Mouse (Mus musculus) gastrocnemius, adult 8-10 months (tissue): Measurements from ENCODE around the gene Nat8l. TPM values are rescaled to one million over a fixed set of nuclear protein-coding genes. Genes with fewer than 3 reads are reported as not detected.
A peak's percentile ranks its signal among the peaks of the same experiment; 100 is the strongest.
"Not testable (repeated sequence)": the region's sequence is repeated elsewhere in the genome, so short reads cannot be mapped to it uniquely, and the experiment has no call there.

Experiments
- DNase-seq, 2 experiments: peaks; one replicate each; pipeline ENCODE4 v3.0.0; 2022; ENCODE audit warnings: low spot score in 2 of 2
- total RNA-seq, 4 experiments: library from RNA; stranded (reverse); gene quantifications; 2 replicates each; pipeline ENCODE4 v1.2.4; 2022

Gene Nat8l
- total RNA-seq: under 1 TPM; 0.16 to 0.24 (median 0.20) TPM

DNA sequence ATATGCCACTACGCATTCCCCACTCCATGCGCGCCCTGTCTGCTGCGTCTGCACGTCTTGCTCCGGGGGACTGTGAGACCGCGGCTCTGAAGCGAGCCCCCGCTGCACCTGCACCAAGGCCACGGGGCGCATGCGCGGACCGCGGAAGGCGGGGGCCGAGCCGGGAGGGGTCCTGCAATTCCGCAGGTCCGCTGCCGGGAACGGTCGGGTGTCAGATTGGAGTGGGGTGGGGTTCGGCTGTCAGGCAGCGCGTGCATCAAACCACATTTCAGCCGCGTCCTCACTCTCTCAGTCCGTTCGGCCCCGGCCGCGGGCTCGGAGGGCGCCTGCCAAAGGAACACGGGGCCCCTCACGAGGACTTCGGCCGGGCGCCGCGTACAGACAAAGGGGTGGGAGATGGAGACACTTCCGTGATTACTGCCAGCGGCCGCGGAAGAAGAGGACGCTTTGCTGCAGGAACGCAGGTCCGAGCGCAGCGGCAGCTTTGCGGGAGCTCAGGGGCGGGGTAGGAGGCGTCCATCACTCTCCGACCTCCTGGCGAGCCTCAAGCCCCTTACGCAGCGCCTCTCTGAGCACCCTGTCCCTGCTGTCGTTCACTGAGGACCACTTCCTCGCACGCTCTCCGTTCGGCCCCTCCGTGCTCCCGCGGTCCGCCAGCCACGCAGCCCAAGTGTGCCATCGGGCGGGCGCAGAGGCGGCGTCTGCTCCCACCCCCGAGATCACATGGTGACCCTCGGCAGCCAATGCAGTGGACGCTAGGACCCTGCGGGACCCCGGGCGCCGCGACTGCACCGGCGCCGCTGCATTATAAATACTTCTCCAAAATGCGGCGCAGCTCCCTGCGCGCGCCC is at the start of gene Nat8l:
Nat8l (plus strand) TSS at position 142 of the 851 bp plus-strand sequence.
- no peak for DNase-seq

DNA sequence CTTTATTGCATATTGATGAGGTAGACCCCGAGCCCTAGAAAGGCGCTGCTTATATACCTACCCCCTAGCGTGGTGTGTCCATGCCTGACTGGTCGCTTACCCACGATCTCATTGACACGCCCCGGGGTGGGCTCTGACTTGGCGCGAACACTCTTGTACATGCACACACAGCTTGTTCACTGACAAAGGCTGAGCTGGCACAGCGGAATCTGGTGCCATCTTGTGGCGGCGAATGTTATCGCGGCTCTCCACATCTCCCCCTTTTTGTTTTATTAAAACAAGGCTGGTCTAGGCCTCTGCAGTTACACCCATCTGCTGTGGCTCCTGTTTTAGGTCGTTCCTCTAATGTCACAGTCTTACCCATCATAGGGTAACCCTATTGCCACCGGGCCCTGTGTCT is 48.7 kb upstream of the Nat8l start:
- not testable (repeated sequence) for DNase-seq

DNA sequence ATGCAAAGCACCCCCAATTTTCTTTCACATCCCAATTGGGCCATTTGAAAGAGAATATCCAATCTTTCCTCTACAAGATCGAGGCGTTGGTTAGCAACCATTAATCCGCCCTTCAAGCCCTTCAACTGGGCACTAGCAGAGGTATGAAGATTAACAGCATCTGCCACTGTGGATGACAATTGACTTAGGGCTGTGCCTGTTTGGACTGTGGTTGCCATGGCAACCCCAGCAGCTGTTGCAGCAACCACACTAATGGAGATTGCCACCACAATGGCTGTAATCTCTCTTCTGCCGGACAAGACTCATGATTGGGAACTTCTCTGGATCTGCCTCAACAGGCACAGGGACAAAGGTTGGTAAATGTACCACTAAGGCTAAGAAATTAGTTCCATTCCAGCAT is 47.5 kb upstream of the Nat8l start:
- no peak for DNase-seq

DNA sequence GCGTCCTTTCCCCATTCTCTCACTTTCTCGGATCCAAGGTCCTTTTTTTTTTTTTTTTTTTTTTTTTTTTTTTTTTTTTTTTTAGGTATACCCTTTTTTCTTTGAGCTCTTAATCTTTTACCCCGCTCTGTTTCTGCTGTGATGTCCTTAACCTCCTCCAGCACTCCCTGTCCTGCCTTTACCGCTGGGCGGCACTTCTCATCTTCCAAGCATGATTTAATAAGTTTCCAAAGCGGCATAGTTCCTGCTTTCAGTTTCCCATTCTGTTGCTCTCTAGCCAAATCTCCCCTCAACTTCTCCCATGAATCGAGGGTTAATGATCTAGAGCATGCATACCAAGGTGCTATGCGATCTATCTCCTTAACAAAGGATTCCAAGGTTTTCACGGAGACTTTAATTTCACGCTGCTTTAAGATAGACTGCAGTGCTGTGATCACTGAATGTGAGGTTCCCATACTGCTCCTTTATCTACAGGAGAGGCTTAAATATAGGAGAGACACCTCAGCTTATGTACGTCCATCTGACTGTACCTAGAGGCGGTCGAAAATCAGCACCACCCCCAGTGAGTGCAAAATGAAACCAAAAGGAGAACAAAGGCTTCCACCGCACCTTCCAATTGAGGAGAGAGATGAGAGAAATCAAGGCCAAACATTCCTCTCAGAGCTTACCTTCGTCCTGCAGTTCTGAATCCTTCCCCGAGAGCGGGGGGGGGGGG is 42.2 kb upstream of the Nat8l start:
- no peak for DNase-seq

DNA sequence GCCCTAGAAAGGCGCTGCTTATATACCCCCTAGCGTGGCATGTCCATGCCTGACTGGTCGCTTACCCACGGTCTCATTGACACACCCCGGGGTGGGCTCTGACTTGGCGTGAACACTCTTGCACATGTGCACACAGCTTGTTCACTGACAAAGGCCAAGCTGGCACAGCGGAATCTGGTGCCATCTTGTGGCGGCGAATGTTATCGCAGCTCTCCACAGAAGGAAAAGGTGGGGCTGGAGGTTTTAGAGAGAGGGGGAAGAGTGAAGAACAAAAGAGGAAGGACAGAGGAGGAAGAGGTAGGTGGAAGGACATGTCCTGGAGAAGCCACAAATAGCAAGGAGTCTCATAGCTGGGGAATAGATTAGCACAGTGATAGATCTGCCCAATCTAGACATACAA is 41.4 kb upstream of the Nat8l start:
- DNase-seq: peak; percentile 42 to 43

DNA sequence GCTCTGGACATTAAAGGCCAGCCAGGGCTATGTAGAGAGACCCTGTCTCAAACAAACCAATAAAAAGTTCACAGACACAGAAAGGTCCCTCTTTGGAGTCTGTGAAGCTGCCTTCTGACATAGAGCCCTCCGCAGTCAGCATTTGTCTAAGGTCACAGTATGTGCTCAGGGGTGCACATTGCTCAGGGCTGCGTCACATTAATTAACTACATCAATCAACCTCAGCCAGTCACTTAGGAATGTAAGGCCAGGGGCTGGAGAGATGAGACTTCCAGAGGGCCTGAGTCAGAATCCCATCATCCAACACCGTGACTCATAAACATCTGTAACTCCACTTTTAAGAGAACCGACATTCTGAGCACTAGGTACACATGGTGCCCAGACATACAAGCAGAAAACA is 39.9 kb upstream of the Nat8l start:
- DNase-seq: no peak

DNA sequence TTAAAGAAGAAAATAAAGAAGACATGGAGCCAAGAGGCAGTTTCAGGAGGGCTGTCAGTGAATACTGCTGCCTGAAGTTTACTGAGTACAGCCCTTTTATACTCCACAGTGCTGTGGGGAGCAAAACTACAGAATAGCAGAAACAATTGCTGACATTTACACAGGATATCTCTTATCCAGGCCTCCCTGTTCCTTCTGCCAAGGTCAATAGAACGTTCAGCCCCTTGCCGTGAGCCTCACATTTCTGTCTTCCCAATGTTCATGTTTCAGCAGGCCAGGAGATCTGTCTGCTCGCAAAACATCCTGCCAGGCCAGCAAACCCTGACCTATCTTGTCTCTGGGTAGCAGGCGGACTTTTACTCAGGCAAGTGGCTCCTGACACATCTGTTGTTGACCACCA is 36.4 kb upstream of the Nat8l start:
- no peak for DNase-seq

DNA sequence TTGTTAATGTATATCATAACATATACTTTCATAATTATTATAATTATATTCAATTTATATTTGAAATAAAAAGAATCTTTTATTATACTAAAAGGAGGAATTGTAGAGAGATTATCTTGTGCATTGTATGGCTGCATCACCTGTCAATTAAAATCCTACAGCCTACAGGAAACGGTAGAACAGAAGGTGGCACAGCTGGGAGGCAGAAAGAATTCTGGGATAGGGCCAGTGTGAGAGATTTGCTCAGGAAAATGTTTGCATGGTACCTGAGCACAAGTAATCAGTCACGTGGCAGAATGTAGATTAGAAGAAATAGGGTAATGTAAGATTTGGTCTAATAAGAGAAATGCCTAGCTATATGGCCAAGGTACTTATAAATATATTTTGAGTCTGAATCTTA is 21.0 kb upstream of the Nat8l start:
- DNase-seq: no peak

DNA sequence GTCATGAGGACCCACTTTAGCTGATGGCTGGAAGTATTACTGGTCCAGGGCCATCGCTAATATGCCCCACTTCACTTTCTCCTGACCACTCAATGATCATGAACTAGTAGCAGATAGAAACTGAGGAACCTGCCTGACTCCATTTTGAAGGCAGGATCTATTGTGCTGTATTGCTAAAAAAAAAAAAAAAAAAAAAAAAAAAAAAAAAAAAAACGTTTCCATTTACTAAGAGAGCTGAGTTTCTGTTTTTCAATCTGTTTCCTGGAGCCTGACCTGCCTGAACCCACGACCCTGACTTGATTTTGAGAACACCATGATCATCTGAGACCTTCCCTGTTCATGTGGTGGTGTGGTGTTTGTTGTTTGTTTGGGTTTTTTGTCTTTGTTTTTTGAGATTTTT is 19.5 kb upstream of the Nat8l start:
- no peak for DNase-seq

DNA sequence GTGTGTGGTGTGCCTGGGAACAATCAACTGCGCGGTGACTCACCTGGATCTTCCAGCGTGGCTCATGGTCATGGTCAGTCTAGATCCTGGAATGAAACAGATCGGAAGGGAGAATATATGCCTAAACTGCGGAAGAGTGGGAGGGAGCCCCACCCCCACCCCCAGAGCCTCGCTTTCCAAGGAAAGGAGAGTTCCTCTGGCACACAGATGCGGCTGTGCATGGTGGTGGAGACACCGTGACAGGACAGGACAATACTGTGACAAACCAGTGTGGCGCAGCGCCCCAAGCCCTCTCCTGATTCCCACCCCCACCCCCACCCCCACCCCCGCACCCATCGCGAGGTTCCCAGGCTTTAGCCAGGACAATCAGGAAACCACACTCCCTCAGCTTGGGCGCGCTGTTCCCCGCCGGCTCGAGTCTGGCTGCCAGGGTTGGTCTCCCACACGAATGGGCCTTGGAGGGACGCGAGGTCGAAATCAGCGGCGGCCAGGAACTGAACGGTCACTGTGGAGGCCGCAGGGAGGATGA is 13.0 kb upstream of the Nat8l start:
- DNase-seq: no peak

DNA sequence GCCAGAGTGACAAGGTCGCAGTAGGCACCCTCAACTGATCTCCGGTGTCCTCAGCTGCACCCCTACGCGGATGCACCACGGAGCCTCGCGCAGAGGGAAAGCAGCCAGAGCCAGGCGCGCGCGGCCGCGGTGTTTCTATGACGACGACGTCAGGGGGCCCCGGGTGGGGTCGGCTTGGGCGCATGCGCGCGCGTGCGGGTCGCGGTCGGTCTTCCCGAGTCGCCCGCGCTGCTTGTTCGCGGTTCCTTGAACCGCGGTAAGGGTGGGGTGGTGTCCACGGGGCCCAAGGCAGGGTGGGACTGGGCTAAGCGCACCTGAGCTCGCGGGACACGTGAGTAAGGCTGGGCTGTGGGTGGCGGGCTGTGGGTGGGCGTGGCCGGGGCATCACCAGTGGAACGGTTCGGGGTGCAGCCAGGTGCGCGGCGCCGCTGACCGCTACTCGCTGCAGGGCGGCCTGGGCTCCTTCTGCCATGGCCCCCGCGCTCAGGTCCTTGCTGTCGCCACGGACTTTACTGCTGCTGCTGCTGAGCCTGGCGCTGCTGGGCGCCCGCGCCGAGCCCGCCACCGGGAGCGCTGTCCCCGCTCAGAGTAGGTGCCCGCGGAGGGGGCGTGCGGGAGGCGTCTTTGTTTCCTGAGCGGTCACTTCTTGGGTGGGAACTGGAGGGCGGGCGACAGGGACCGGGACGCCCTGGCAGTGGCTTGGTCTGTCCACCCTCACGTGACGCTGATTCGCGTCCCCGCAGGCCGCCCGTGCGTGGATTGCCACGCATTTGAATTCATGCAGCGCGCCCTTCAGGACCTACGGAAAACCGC is 12.3 kb upstream of the Nat8l start, which contains the start of gene Gm1673:
Gm1673 (plus strand) TSS at position 125 of the 813 bp plus-strand sequence.
- DNase-seq: no peak

DNA sequence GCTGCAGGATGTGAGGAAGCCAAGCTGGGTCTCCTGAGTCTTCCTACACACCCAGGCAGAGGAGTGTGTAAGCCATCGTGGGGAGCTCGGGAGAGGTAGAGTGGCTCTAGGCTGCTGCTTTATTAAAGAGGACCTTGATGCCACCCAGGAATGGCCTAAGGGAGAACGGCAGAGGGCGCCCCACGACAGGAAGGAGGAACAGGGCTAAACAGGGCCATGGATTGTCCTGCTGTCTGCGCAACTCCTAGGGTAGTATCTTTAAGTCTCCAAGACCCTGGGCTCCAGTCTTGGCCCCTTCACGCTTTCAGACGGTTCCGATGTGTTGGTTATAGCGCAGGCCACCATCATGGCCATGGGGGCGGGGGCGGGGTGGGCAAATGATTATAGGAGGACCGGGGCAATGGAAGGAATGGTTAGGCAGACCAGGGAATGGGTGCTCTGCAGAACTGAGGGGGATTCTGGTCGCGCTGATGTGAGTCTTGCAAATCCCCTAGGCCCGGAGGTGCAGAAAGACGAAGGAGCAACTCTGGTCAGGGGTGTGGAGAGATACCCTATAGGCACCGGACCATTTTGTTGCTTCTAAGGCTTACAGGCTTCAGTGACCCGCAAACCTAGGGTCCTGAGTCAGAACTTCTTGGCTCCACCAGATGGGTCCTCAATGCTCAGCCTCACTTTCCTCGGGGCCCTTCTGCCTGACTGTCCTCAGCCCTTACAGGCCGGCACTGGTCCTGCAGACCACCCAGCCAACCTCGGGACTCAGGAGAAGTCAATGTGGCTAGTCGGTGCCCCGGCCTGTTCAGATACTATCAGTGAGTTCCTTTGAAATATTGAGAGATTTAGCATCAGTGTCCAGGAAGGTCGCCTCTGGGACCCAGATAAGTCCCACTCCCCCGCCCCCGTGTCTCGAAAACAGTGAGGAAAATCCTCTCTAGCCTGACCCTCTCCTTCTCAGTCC is 836 bp upstream of the Nat8l start:
- DNase-seq: no peak

DNA sequence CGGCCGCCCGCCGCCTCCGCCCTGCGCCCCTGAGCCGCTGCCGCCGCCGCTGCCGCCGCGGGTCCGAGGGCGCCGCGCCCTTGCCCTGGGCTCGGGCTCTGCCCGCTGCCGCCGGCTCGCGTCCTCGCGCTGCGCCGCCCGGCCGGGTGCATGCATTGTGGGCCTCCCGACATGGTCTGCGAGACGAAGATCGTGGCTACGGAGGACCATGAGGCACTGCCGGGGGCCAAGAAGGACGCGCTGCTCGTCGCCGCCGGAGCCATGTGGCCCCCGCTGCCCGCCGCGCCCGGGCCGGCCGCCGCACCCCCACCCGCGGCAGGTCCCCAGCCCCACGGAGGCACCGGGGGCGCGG is 886 bp downstream of the Nat8l start:
- DNase-seq: no peak

DNA sequence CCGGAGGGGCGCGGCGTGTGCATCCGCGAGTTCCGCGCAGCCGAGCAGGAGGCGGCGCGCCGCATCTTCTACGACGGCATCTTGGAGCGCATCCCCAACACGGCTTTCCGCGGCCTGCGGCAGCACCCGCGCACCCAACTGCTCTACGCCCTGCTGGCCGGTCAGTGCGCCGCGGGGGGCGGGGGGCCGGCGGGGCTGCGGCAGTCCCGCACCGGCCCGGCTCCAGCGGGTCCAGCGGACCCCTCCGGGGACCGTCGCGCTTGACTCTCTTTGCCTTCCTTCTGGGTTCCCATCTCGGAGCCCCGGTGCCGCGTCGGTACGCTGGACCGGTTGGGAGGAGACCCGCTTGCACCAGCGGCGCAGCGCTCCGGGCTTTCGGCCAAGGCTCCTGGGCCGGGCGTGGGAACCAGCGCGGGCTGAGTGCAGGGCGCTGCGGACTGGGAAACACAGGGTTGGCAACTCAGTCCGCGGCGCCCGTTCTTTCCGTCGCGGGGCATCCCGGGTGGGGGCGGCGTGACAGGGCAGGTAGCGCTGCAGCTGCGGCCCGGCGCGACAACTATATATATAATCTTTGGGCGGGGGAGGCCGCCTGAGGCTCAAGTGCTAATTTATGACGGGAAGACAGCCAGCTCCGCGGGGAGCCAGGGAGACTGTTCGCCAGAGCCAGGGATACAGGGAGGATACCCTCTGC is 1.4 kb downstream of the Nat8l start:
- no peak for DNase-seq

DNA sequence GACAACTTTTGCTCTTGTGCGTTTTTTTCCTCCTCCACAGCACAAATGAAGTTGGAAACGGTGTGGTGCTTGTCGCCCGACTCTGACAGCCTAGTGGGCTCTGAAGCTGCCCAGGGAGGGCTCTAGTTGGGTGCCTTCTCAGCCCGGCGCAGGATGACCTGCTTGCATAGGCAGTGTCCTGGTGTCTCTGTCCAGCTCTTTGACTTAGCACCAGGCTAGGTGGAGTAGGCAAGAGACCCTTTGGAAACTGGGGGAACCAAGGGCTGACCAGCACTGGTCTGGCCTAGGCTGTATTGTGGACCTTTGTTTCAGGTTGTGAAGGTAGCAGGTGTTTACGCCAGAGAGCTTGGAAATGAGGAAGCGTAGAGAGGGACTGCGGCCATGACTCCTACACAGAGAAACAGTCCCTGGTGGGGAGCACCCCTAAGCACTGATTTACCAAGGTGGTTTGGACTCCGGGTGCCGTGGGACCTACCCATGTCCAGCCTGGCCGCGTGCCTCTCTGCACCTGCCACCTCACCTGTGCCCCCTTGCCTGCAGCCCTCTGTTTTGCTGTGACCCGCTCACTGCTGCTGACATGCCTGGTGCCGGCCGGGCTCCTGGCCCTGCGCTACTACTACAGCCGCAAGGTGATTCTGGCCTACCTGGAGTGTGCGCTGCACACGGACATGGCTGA is 2.2 kb downstream of the Nat8l start:
- no peak for DNase-seq

DNA sequence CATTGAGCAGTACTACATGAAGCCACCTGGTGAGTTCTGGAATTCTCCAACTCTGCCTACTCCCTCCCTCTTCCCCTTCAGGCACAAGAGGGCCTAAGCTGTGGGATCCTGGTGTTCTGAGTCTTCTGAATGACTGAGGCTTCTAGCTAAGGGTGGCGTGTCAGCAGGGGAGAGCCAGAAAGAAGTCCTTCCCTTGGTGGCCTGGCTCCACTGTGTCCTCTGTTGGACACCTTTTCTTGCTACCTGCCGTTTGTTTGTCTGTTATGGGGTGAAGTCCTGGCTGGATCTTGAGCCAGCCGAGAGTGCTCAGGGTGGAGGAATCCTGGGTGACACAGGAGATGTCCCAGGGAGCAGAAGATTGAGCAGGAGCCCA is 2.7 kb downstream of the Nat8l start:
- DNase-seq: no peak

DNA sequence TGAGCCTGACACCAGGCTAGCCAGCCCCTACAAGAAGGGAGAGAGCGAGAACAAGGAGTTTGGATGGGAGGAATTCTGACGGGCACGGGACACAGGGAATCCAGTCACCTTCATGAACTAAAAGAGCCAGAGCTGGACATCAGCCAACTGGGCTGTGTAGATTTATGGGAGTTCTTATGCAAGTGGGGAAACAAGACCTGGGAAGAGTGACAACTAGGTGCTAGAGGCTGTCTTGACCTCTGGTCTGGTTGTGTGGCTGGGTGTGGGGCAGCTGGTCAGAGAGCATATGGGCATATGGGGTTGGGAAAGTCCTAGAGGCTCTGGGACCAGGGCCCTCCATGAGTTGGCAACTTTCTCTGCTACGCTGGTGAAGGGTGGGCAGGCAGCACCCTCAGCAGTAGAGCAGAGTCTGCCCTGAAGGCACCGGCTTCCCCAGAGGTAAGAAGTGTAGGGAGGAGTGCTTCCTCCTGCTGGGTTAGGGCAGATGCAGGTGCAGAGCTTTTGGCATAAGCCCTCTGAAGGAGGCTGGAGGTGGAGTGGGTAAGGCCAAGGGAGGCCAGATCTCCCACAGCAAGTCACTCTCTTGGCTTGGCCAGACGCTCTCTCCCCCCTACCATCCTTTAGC is 3.8 kb downstream of the Nat8l start:
- DNase-seq: no peak

DNA sequence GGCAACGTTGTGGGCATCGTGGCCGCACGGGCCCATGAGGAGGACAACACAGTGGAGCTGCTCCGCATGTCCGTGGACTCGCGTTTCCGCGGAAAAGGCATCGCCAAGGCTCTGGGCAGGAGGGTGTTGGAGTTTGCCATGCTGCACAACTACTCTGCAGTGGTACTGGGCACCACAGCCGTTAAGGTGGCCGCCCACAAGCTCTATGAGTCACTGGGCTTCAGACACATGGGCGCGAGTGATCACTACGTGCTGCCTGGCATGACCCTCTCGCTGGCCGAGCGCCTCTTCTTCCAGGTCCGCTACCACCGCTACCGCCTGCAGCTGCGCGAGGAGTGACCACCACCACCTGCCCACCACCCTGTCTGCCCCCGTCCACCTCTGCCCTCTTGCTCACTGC is 5.0 kb downstream of the Nat8l start:
- no peak for DNase-seq

DNA sequence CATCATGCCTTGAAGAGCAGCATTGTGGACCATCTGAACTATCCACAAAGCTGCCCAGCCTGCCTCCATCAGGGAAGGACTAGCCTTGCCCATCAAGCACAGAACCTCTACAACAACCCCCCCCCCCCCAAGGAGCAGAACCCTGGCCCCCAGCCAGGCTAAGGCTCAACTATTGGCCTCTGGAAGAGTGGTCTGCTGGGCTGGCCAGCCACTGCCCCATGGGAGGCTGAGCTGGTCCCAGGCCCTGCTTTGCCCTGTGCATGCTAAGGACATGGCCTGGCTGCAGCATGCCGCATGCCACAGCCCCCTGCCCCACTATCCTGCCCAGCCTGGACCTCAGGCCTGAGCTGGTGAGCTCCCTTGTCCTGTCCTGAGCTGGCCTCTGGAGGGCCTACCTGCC is 5.6 kb downstream of the Nat8l start:
- no peak for DNase-seq
